Mouse (Mus musculus) hindlimb bud, embryonic 11.5 days (tissue): ENCODE measurements around the gene Far2.

Experiments used
- DNase-seq: peaks from one replicate; pipeline ENCODE4 v3.0.0-alpha.2; 2012; ENCODE audit warnings: low read depth, low spot score; ENCODE audit errors: extremely low spot score

The Far2 gene

DNA sequence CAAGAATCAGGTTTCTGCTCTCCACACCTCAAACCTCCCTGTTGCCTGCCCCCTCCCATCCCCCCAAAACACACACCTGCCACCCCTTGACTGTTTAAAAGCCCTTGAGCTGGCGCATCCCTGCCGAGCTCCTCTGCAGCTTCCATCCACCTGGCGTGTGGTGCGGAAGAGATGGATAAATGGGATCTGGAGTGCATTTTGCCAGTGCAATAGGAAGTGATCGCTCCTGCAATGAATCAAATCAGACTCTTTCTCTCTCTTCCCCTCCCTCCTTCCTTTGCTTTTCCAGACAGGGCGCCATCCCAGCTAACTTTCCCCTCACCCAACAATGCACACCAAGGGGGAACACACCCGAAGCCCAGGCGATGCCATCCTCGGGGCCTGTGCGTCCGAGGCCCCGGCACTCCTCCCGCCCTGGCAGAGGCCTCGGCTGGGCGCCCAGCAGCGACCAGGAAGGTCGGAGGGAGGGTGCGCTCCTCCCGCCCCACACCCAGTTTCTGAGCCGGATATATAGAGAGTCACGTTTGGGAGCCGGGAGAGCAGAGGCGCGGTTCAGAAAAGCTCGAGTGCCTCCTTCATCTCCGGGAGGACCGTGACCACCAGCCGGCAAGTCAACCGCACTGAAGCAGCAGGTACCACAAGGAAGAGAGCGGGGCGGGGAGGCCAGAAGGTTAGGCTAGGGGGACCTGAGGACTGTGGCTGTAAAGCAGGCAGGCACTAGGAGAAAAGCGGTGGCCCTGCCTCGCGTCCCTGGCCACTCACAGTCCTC lies at the start of gene Far2:
Gene Far2 (plus strand): TSS at position 379 of the 769 bp plus-strand sequence.
- DNase-seq = no peak

DNA sequence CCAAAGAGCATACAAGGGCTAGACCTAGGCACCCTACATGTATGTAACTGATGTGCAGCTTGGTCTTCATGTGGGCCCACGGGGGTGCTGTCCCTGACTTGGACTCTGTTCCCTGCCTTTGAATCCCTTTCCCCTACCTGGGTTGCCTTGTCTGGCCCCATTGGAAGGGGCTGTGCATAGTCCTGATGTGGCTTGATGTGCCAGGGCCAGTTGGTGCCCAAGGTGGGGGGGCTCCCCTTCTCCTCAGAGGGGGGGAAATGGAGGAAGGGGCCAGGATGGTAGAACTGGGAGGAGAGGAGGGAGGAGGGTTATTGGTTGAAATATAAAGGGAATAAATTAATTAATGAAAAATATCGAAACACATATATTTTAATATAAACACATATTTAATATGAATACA lies 46.6 kb upstream of the Far2 start:
- DNase-seq = no peak

DNA sequence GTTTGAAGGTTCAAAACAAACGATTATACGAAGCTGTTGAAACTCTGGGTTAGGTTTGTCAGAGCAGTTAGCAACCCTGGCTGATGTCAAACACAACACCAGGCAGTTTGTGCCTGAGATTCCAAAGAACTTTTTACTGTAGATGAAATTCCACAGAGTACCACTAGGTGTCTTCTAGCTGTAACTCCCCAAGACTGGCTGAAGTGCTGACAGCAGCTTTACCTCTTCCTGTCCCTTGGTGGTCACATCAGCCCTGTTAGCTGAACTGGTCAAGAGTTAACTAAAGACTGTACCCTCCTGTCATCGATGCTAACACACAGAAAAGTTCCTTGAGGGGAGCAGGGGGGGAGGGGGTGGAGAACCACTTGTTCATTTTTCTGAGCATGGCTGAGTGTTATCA lies 46.0 kb upstream of the Far2 start:
- peak; percentile 30 for DNase-seq

DNA sequence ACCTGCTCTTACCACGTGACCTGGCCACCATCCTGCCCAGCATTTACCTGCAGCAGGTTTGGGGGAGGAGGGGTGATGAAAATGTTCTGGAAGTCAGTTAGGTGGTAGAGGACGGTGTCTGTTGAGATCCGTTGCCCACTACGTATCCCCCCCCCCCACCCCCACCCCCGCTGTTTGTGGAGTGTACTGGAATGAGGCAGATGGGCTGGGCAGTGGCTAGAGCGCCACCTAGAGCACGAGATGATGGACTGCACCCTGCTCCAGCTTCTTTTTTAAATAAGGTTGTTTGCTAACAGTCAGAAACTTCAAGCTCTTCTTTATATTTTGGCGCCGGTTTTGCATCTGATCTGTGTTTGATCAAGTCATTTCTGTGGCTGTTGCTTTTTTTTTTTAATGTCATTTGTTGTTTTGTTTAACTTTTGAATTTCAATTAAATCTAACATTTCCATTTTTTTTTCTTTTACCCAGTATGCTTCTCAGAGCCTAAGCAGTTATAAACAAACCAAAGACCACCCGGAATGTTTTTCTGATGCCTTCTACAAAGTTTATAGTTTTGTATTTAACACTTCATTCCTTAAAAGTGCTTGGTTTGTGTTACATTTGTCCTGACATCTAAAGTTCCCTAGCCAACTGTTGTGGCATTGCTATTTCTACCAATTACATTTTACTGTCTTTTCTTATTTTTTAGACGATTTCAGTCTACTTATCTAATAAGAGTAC lies 40.8 kb upstream of the Far2 start:
- DNase-seq = no peak

DNA sequence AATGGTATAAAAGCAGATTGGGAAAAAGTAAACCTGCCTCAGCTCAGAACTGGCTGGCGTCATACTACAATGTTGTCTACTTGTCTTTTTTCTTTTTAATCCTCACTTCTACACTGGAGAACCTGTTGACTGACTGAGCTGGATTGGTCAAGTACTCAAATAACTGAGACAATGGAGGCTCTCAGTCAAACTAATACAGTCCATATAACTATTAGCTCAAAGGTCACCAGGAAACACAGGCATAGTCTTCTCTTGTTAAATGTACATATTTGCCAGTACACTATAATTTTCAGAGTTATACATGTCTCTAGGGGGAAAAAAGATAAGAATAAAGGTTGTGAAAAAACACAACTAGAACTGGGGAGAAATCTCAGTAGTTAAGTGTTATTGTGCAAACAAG lies 6.3 kb upstream of the Far2 start:
- DNase-seq = no peak

DNA sequence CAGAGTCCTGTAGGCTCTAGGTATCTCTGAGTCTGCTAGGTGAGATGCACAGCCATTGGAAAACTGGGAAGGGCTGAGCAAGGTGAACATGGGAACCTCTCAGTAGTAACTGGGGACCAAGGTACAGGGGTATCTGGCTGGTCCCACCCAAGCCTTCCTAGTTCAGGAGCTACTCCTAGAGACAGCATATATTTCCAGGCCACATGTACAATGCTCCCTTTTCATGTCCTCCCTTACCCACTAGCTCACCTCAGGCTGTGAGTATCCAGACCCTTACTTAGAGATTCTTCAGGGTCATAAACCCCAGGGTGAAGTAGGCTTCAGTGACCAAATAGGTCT lies 560 bp downstream of the Far2 start:
- no peak for DNase-seq

DNA sequence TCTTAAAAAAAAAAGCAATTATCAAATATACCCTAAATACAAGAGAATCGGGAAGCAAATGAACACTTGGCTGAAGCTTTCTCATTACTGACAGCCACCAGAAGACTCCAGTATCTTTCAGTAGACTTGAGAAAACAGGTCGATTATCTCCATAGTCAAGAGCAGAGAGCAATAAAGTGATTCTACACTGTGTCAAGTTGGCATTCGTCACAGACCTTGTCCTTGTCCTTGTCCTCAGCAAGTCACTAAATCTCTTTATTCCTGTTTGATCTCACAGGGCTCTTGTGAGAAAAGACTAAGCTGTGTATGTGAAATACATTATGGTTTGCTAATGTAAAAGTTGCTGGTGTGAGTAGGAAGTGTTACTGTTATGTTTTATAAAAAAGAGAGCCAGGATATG lies 16.1 kb downstream of the Far2 start:
- no peak for DNase-seq

DNA sequence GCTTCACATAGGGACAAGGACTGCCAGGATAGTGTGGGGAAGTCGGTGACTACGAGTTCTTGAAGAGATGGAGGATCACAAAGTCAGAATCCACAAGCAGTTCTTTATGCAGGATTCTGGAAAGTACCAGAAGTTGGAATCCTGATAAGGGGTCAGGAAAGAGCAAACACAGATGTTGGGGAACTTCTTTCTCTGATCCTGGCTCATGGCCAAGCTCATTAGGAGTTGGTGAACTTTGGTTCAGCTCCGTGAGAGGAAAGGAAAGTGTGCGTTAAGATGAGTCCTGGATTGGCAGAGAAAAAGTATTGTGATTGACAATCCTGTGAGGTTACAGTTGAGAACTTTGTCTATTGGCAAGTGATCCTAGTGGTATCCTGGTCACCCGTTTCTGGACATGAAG lies 19.2 kb downstream of the Far2 start:
- DNase-seq = no peak

DNA sequence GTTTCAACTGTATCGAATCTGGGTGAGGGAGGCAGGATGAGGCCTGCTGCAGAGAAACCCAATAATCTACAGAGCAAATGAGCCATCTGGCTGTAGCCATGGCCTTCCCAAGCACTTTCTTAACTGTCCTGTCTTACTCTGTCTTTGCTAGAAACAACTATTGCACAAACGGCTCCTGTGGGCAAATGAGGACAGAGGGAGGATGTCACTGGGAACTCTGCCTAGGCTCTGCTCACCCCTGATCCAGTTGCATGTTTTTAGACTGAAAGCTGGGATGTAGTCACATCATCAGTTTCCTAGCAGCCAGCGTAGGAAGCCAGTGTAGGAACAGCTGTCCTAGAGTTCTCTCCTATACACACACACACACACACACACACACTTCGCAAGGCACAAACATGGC lies 21.7 kb downstream of the Far2 start:
- DNase-seq = no peak

DNA sequence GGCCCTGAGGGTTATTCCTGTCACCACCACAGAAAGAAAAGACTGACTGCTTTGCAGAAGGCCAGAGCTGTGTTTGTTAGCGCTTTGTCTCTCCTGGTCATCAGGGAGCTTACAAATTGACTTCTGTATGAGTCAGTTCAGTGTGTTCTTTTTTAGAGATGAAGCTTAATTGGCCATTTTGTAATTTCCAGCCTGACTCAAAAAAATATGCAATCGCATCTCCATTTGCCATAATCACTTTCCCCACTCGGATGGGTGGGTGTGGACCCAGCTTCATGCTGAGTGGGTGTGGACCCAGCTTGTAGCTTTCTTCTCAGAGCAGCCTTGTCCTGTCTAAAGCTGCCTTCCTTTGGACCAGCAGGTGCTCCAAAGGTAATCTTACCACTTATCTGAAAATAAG lies 26.5 kb downstream of the Far2 start:
- DNase-seq = no peak

DNA sequence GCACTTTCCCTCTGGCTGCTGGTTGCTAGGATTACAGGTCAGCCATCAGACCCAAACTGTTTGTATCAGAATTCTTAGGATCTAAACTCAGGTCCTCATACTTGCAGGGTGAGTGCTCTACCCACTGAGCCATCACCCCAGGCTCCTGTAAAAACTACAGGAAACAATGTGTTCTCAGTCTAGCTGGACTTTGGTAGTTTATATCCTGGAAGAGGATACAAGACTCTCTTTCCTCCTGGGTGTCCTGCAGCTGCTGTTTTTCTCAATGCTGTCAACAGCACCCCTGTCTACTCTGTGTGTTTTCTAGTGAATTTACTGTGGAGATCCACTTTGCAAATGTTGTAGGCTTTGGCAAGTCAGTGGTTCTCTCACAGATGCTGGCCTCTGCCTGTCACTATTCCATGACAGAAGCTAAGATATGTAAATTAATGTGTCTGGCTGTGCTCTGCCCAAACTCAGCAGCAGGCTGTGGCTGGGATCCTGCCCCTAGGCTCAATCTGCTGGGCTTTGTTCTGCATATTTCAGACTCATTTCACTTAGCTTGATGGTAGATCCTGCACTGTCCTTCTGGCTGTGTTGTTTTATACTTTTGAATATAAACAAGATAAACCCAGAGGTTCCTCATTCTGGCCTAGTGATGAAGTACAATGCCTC lies 27.3 kb downstream of the Far2 start:
- DNase-seq = no peak

DNA sequence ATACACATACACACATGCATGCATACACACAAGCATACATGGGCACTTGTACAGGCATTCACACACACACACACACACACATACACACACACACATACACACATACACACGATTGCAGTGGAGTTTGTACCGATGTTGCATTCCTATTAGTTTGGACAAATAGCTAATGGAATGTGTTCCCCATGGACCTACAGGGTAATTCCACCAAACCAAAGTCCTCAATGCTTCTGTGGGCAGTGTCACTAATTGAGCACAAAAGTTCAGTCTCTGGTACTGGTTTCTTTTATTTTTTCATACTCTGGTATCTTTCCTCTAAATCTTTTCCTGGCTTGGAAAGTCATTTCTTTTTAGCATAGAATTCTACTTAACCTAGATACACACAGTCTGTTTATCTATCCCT lies 36.8 kb downstream of the Far2 start:
- DNase-seq = no peak

DNA sequence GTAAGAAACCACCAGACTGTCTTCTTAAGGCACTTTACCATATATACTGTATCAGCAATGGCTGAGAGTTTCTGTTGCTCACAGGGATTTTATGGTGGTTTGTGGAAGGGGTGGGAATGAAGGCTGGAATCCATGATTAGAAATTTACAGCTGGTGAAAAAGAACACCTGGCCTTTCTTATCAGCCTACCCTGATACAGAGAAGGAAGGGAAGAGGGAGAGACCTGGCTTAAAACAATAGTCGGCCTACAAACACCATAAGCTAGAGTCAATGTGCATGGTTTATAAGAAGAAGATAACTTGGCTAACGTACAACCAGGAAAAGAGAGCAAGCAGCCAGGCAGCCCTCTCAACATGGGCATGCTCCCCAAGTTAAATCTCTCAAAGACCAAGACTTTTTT lies 37.3 kb downstream of the Far2 start:
- DNase-seq = no peak

DNA sequence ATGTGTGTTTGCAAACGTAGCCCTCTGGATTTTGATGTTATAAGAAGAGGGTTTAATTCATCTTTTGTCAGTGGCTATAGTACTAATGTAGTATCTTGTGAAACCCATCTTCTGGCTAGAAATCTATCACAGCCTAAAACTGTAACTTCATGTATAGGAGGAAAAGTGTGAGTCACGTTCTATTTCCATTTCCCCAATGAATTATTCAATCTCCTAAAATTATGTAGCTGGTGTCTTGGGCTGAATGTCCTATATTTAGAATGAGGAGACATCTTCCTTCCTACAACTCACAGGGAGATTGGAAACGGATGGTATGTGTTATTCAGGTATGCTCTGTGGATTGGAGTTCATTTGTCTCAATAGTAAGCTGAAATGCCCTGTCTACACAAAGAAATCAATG lies 50.0 kb downstream of the Far2 start:
- no peak for DNase-seq

DNA sequence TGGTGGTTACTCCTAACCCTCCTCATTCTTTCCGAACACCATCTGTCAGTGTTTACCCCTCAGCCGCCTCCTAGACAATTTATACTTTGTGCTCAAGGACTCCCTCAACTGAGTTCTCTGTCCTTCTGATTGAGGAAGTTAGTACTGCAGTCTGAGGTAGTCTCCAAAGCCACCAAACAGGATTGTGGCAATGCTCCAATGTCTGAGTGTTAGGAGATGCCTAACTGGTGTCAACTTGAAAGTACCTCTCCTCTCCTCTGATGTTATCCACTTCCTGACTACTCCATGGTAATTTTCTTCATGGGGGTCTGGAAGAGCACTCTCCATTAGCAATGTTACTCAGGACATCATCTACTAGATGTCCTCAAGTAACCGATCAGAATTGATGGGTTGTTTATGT lies 54.9 kb downstream of the Far2 start:
- no peak for DNase-seq

DNA sequence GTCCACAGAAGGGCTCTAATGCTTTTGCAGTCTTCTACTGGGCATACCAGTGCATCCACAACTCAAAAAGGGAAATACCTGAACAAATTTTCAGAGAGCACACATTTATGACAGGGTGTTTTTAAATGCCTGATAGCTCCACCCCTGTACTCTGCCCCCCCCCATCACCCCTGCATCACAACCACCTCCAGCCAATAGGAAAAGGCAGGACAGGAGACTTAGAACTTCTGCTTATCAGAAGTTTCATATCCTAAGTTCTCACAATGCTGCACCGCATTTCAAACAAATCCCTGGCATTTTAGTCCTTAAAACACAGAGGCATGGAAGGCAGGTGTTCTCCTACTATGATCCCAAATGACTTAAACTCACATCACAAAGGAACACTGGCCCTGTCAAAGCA lies 55.4 kb downstream of the Far2 start:
- no peak for DNase-seq

DNA sequence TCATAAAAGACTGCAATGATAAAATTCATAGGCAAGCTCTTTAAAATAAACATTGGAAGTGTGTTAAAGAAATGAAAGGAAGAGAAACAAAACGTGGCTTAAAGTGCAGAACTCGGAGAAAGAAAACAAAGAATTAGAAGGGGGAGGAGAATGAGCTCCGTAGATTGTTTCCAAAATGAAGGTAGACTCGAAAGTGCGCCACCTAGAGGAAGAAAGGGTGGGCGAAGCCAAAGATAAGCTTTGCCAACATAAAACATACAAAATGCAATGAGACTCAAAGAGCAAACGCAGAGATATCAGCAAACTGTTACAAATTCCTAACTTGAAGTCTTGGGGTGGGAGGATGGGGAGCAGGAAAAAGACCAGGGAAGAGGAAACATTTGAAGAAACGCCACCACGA lies 57.2 kb downstream of the Far2 start:
- DNase-seq = no peak

DNA sequence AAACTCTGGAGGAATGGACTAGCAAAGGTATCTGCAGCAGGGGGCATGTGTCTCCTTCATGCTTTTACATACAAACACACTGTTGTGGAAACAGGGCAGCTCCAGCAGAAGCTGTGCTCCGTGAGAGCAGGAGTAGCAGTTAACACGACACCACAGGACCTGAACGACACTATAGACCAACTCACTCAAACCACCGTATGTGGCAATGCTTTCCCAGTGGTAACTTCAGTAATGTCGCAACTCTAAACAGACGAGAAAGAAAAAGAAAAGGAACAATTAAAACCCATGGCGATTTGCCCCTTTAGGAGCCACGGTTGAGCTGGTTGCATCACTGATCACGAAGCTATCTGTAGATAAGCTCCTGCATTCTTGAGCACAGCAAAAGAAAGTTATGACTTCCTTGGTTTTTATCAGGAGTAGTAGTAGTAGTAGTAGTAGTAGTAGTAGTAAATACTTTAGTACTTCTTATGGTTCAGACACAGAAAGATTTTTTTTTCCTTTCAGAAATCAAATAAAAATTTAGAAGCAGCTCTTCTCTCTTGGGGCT lies 58.7 kb downstream of the Far2 start:
- DNase-seq = no peak

DNA sequence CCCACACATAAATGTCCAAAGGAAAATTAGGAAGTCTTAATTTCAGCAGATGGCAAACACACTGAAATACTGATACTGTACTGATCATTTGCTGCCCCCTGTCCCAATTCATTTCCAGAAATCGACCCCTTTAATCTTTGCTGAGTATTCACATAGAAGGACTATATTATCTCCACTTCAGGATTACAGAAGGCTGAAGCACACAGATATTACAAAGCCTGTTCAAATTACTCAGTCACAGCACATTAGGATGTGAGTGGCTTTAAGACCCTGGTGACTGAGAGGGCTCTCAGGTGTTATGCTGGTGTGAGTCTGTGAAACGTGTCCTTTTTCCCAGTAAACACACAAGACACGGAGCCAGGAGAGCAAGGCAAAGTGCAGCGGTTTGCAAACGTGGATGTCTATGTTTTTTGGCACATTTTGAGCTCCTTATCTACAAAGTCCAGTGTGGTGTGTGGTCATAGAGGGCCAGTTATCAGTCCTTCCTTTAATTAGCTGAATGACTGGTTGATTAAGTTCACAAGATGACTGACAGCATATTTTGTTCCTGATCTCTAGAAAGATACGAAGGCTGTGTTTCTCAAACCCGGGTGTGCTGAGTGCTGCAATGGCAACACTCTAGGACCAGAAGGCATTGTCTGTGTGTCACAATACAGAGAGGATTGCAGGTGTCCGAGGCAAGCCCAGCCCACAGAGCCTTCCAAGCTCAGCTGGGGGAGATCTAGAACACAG lies 61.8 kb downstream of the Far2 start:
- DNase-seq = no peak

DNA sequence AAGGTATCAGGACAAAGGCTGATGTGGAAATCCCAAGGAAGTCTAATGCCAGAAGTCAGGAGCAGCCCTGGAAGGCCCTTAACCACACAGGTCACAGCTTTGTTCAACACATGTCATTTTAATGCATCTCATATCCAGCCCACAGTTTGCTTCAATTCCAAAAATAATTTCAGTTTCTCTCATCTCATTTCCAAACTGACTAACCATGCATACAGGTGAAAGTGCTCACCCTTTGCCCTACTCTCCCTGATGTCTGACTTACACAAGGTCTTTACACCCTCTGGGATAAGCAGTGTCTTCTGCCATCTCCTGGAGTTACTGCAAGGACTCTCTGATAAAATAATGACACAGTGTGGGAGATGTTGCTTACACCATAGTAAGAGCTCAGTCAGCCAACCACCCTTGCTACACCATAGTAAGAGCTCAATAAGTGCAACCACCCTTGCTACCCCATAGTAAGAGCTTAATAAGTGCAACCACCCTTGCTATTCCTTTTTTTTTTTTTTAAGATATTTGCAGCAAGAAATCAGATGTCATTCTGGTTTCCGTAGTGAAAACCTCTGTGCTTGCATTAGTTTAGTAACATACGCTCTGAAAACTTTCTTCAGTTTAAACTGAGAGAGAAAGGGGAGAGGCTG lies 64.1 kb downstream of the Far2 start:
- no peak for DNase-seq

DNA sequence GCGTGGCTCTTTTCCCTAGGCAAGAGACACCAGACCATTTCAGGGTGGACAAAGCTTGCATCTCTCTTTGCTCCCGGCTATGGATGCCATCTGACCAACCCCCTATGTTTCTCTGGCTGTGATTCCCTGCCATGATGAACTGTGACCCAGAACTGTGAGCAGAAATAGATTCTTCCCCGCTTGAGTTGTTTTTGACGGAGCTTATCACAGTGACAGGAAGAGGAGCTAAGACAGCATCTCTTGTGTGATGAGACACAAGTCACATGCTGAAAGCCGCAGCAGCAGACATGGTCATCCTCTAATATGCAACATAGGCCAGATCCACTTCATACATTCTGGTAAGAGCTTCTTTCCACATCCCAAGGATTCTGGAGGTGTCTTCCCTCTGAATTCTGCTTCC lies 69.3 kb downstream of the Far2 start:
- no peak for DNase-seq
